Mouse (Mus musculus) heart, embryonic 13.5 days (tissue): Measurements from ENCODE around the gene Pramel6. TPM values are rescaled to one million over a fixed set of nuclear protein-coding genes. Genes with fewer than 3 reads are reported as not detected.
"Not testable (repeated sequence)": the region's sequence is repeated elsewhere in the genome, so short reads cannot be mapped to it uniquely, and the experiment has no call there.

Experiments
- ATAC-seq: fragments of 200-750 bp; cut with Nextera tagmentation; 2 replicates; pipeline ENCODE4 v1.8.0; 2017; ENCODE audit warnings: moderate TSS enrichment; ENCODE audit not compliant: insufficient number of reproducible peaks, low FRiP score, low TSS enrichment; ENCODE audit errors: extremely low read depth
- H3K27ac ChIP-seq: fragments of 300-500 bp; sonication (generic); replicated peaks from 2 replicates; pipeline ENCODE4 v1.5.1; 2015; ENCODE audit warnings: moderate library complexity, mild to moderate bottlenecking, inconsistent platforms
- H3K27me3 ChIP-seq: fragments of 300-500 bp; sonication (generic); replicated peaks from 2 replicates; pipeline ENCODE4 v1.6.1; 2015; ENCODE audit warnings: mild to moderate bottlenecking, inconsistent platforms
- H3K36me3 ChIP-seq: fragments of 300-500 bp; sonication (generic); 2 replicates; pipeline ENCODE4 v1.6.1; 2015; ENCODE audit warnings: mild to moderate bottlenecking, inconsistent platforms
- H3K4me1 ChIP-seq: fragments of 300-500 bp; sonication (generic); 2 replicates; pipeline ENCODE4 v1.6.1; 2015; ENCODE audit warnings: inconsistent platforms
- H3K4me2 ChIP-seq: fragments of 300-500 bp; sonication (generic); 2 replicates; pipeline ENCODE4 v1.6.1; 2015; ENCODE audit warnings: inconsistent platforms, mild to moderate bottlenecking, moderate library complexity
- H3K4me3 ChIP-seq: fragments of 300-500 bp; sonication (generic); 2 replicates; pipeline ENCODE4 v1.5.1; 2015; ENCODE audit warnings: moderate library complexity, mild to moderate bottlenecking, inconsistent platforms
- H3K9ac ChIP-seq: fragments of 300-500 bp; sonication (generic); 2 replicates; pipeline ENCODE4 v1.6.1; 2015; ENCODE audit warnings: inconsistent platforms, mild to moderate bottlenecking, moderate library complexity
- H3K9me3 ChIP-seq: fragments of 300-500 bp; sonication (generic); 2 replicates; pipeline ENCODE4 v1.6.1; 2016; ENCODE audit warnings: inconsistent platforms
- WGBS: fragments of 180-500 bp; shearing (Covaris S2); methylation state at CpG from one replicate; pipeline ENCODE4 v1.1.7; 2015; ENCODE audit warnings: mixed read lengths; 5-methylcytosine and 5-hydroxymethylcytosine counted together
- polyA plus RNA-seq: library from polyadenylated mRNA; unstranded; fragments of >200 nt; fragmentation: Nextera tagmentation; extraction: Ambion mirVana; gene quantifications from 2 replicates; pipeline ENCODE4 v1.2.1, GENCODE M21; 2015

The Pramel6 gene
- polyA plus RNA-seq: not detected in 2 replicates

GRCm38 (mm10) chr2:87506265-87506664, at the start of gene Pramel6:
TSS of gene Pramel6 (plus strand) at chr2:87506565.
- Histone ChIP-seq H3K36me3 (no peaks in the 10 kb centered on the region), H3K27ac (no peak within 1 kb of the TSS), H3K27me3 (no peaks in the 10 kb centered on the region), H3K4me2 (no peak within 1 kb of the TSS), H3K9me3 (no peaks in the 10 kb centered on the region), H3K4me3 (no peak within 1 kb of the TSS), H3K9ac (no peak within 1 kb of the TSS), H3K4me1 (no peaks in the 10 kb centered on the region)
- ATAC-seq: no peak
- WGBS: 76% methylated on average over 6 of the region's 6 CpGs

GRCm38 (mm10) chr2:87461769-87462168, 44.6 kb upstream of the Pramel6 start:
- Histone ChIP-seq H3K36me3 (no peaks in the 10 kb centered on the region), H3K4me2 (no peak overlapping the region), H3K4me1 (no peaks in the 10 kb centered on the region), H3K4me3 (no peak overlapping the region), H3K9me3 (no peaks in the 10 kb centered on the region), H3K27ac (no peak overlapping the region), H3K9ac (no peak overlapping the region), H3K27me3 (no peaks in the 10 kb centered on the region)
- ATAC-seq: no peak
- WGBS: 74% methylated on average over 4 of the region's 4 CpGs

- H3K9me3 ChIP-seq: no peaks in the 10 kb centered on the region
- no peaks in the 10 kb centered on the region for H3K27me3 ChIP-seq
- no peak overlapping the region for H3K4me2 ChIP-seq
- ATAC-seq: no peak
- no peak overlapping the region for H3K9ac ChIP-seq
- H3K27ac ChIP-seq: no peak overlapping the region
- no peak overlapping the region for H3K4me3 ChIP-seq
- H3K36me3 ChIP-seq: no peaks in the 10 kb centered on the region
- no peaks in the 10 kb centered on the region for H3K4me1 ChIP-seq
Measured at GRCm38 (mm10) chr2:87480207-87480606, 26.2 kb upstream of the Pramel6 start.

GRCm38 (mm10) chr2:87481158-87481557, 25.2 kb upstream of the Pramel6 start:
- Histone ChIP-seq H3K27me3 (no peaks in the 10 kb centered on the region), H3K36me3 (no peaks in the 10 kb centered on the region), H3K9me3 (no peaks in the 10 kb centered on the region), H3K4me3 (no peak overlapping the region), H3K4me1 (no peaks in the 10 kb centered on the region), H3K27ac (no peak overlapping the region), H3K4me2 (no peak overlapping the region), H3K9ac (no peak overlapping the region)
- 59% methylated on average over 4 of the region's 4 CpGs for whole genome bisulfite sequencing
- ATAC-seq: no peak

GRCm38 (mm10) chr2:87482276-87482675, 24.1 kb upstream of the Pramel6 start:
- no peak overlapping the region for H3K27ac ChIP-seq
- no peaks in the 10 kb centered on the region for H3K4me1 ChIP-seq
- H3K9ac ChIP-seq: no peak overlapping the region
- H3K4me3 ChIP-seq: no peak overlapping the region
- no peaks in the 10 kb centered on the region for H3K36me3 ChIP-seq
- ATAC-seq: no peak
- no peaks in the 10 kb centered on the region for H3K27me3 ChIP-seq
- H3K4me2 ChIP-seq: no peak overlapping the region
- no peaks in the 10 kb centered on the region for H3K9me3 ChIP-seq
- WGBS: 69% methylated on average over 2 of the region's 2 CpGs

GRCm38 (mm10) chr2:87496993-87497392, 9.4 kb upstream of the Pramel6 start, which contains the start of gene Pramel7:
TSS of gene Pramel7 (minus strand) at chr2:87497093.
- H3K9ac ChIP-seq, H3K4me3 ChIP-seq, ATAC-seq, H3K36me3 ChIP-seq, H3K4me1 ChIP-seq, H3K27ac ChIP-seq, H3K9me3 ChIP-seq, H3K4me2 ChIP-seq, H3K27me3 ChIP-seq: not testable (repeated sequence)
- 89% methylated on average over 3 of the region's 5 CpGs for WGBS

GRCm38 (mm10) chr2:87515046-87515445, 8.7 kb downstream of the Pramel6 start:
- H3K4me3 ChIP-seq: no peak overlapping the region
- WGBS: 85% methylated on average over 2 of the region's 2 CpGs
- no peak overlapping the region for H3K9ac ChIP-seq
- H3K4me2 ChIP-seq: no peak overlapping the region
- H3K9me3 ChIP-seq: 0 out of 2 replicates have a peak, but pooled peaks cover 3% of the 10 kb centered on the region
- H3K4me1 ChIP-seq: no peaks in the 10 kb centered on the region
- H3K36me3 ChIP-seq: no peaks in the 10 kb centered on the region
- no peaks in the 10 kb centered on the region for H3K27me3 ChIP-seq
- no peak overlapping the region for H3K27ac ChIP-seq
- no peak for ATAC-seq

- H3K9ac ChIP-seq: no peak overlapping the region
- no peak overlapping the region for H3K4me2 ChIP-seq
- no peak overlapping the region for H3K4me3 ChIP-seq
- no peaks in the 10 kb centered on the region for H3K27me3 ChIP-seq
- no peaks in the 10 kb centered on the region for H3K4me1 ChIP-seq
- no peak for ATAC-seq
- 0 out of 2 replicates have a peak, but pooled peaks cover 3% of the 10 kb centered on the region for H3K9me3 ChIP-seq
- no peak overlapping the region for H3K27ac ChIP-seq
- WGBS: 63% methylated on average over 7 of the region's 8 CpGs
- no peaks in the 10 kb centered on the region for H3K36me3 ChIP-seq
Measured at GRCm38 (mm10) chr2:87515457-87516060, 9.2 kb downstream of the Pramel6 start.

- H3K4me1 ChIP-seq: no peaks in the 10 kb centered on the region
- no peak overlapping the region for H3K27ac ChIP-seq
- 0 out of 2 replicates have a peak, but pooled peaks cover 3% of the 10 kb centered on the region for H3K9me3 ChIP-seq
- no peak for ATAC-seq
- H3K9ac ChIP-seq: no peak overlapping the region
- no peak overlapping the region for H3K4me2 ChIP-seq
- H3K27me3 ChIP-seq: no peaks in the 10 kb centered on the region
- no peak overlapping the region for H3K4me3 ChIP-seq
- H3K36me3 ChIP-seq: no peaks in the 10 kb centered on the region
- WGBS: 73% methylated on average over 3 of the region's 3 CpGs
Measured at GRCm38 (mm10) chr2:87516581-87516980, 10.2 kb downstream of the Pramel6 start.

GRCm38 (mm10) chr2:87520651-87521050, 14.3 kb downstream of the Pramel6 start:
- no peak for ATAC-seq
- Histone ChIP-seq H3K4me1 (no peaks in the 10 kb centered on the region), H3K4me3 (no peak overlapping the region), H3K27ac (no peak overlapping the region), H3K9ac (no peak overlapping the region), H3K36me3 (no peaks in the 10 kb centered on the region), H3K4me2 (no peak overlapping the region), H3K27me3 (no peaks in the 10 kb centered on the region), H3K9me3 (no peaks in the 10 kb centered on the region)
- 82% methylated on average over 4 of the region's 4 CpGs for WGBS

GRCm38 (mm10) chr2:87525899-87526616, 19.7 kb downstream of the Pramel6 start:
- not testable (repeated sequence) for H3K36me3 ChIP-seq, H3K27me3 ChIP-seq, H3K4me1 ChIP-seq, H3K9me3 ChIP-seq, H3K27ac ChIP-seq, ATAC-seq
- Histone ChIP-seq H3K4me2 (peak overlapping the region; percentile 63), H3K4me3 (peak overlapping the region; percentile 39), H3K9ac (0 out of 2 replicates have a peak overlapping the region, but pooled peaks have one; percentile 50)
- 27% methylated on average over 38 of the region's 39 CpGs for WGBS

- ATAC-seq: no peak
- H3K9ac ChIP-seq: no peak within 1 kb of the TSS
- no peak within 1 kb of the TSS for H3K4me3 ChIP-seq
- no peak within 1 kb of the TSS for H3K4me2 ChIP-seq
- H3K27ac ChIP-seq: no peak within 1 kb of the TSS
- H3K36me3 ChIP-seq: no peaks in the 10 kb centered on the region
- H3K27me3 ChIP-seq: peaks cover 4% of the 10 kb centered on the region; the same call in 1 of the 2 replicates
- no peaks in the 10 kb centered on the region for H3K4me1 ChIP-seq
- H3K9me3 ChIP-seq: no peaks in the 10 kb centered on the region
Measured at GRCm38 (mm10) chr2:87531496-87531895, 25.1 kb downstream of the Pramel6 start, which contains the start of gene Olfr153. TSS of gene Olfr153 (plus strand) at chr2:87531796.
